Mouse (Mus musculus): Measurements from ENCODE around the gene Fkbp8.
A peak's percentile ranks its signal among the peaks of the same experiment; 100 is the strongest.

GRCm38 (mm10) chr8:70522592-70523403 lies 4.7 kb upstream of the Fkbp8 start:
- TF ChIP-seq CTCF (IDR thresholded peaks at IDR 0.05) (peak; percentile 84), POLR2A (IDR thresholded peaks at IDR 0.05; ENCODE audit: insufficient read depth, low read depth, low read length) (peak; percentile 71), EP300 (IDR thresholded peaks at IDR 0.05; ENCODE audit: insufficient read depth, low read depth, low read length) (peak; percentile 55; the same call in 1 of the 2 replicates)
